Mouse (Mus musculus) forebrain, postnatal 0 days (tissue): ENCODE data around the gene Neurog3. TPM values are rescaled to one million over a fixed set of nuclear protein-coding genes. Genes with fewer than 3 reads are reported as not detected.

Experiments
- ATAC-seq: fragments of 200-750 bp; cut with Nextera tagmentation; 2 replicates; pipeline ENCODE4 v1.8.0; 2017; ENCODE audit warnings: mild to moderate bottlenecking, moderate library complexity
- DNase-seq: peaks from one replicate; pipeline ENCODE4 v3.0.0-alpha.2; 2015
- H3K27ac ChIP-seq: fragments of 300-500 bp; sonication (generic); 2 replicates; pipeline ENCODE4 v1.5.1; 2014; ENCODE audit warnings: low read depth, mild to moderate bottlenecking, antibody characterized with exemption, low read length, moderate library complexity, mixed read lengths
- H3K27me3 ChIP-seq: fragments of 300-500 bp; sonication (generic); 2 replicates; pipeline ENCODE4 v1.6.1; 2014; ENCODE audit warnings: mild to moderate bottlenecking, low read length, mixed read lengths; ENCODE audit not compliant: insufficient read depth
- H3K36me3 ChIP-seq: fragments of 300-500 bp; sonication (generic); 2 replicates; pipeline ENCODE4 v1.6.1; 2014; ENCODE audit warnings: mild to moderate bottlenecking, moderate library complexity; ENCODE audit not compliant: insufficient read depth
- H3K4me1 ChIP-seq: fragments of 300-500 bp; sonication (generic); 2 replicates; pipeline ENCODE4 v1.6.1; 2014; ENCODE audit warnings: antibody characterized with exemption; ENCODE audit not compliant: insufficient read depth
- H3K4me2 ChIP-seq: fragments of 300-500 bp; sonication (generic); 2 replicates; pipeline ENCODE4 v1.6.1; 2014; ENCODE audit warnings: low read depth, mild to moderate bottlenecking, moderate library complexity
- H3K4me3 ChIP-seq: fragments of 300-500 bp; sonication (generic); 2 replicates; pipeline ENCODE4 v1.5.1; 2014; ENCODE audit warnings: low read depth, low read length, mixed read lengths
- H3K9ac ChIP-seq: fragments of 300-500 bp; sonication (generic); 2 replicates; pipeline ENCODE4 v1.6.1; 2014; ENCODE audit warnings: mild to moderate bottlenecking
- H3K9me3 ChIP-seq: fragments of 300-500 bp; sonication (generic); 2 replicates; pipeline ENCODE4 v1.6.1; 2016; ENCODE audit warnings: low read length
- CTCF ChIP-seq: sonication (generic); IDR thresholded peaks from 2 replicates; pipeline ENCODE4 v1.5.1; 2016; ENCODE audit warnings: antibody characterized with exemption, control low read depth, low read depth
- WGBS: fragments of 180-500 bp; shearing (Covaris S2); extraction: QIAGEN DNeasy Blood & Tissue Kit; methylation state at CpG from one replicate; pipeline ENCODE4 v1.1.7; 2014; 5-methylcytosine and 5-hydroxymethylcytosine counted together
- polyA plus RNA-seq: library from polyadenylated mRNA; unstranded; fragments of >200 nt; fragmentation: Nextera tagmentation; extraction: Ambion mirVana; gene quantifications from 2 replicates; pipeline ENCODE4 v1.2.1, GENCODE M21; 2015
- total RNA-seq: library from RNA; depleted of rRNA; stranded (reverse); fragments of >200 nt; gene quantifications from 2 replicates; pipeline ENCODE4 v1.2.3, GENCODE M21; 2014

The Neurog3 gene
- total and polyA plus RNA-seq, 2 experiments from 2014 or later, result not detected

DNA sequence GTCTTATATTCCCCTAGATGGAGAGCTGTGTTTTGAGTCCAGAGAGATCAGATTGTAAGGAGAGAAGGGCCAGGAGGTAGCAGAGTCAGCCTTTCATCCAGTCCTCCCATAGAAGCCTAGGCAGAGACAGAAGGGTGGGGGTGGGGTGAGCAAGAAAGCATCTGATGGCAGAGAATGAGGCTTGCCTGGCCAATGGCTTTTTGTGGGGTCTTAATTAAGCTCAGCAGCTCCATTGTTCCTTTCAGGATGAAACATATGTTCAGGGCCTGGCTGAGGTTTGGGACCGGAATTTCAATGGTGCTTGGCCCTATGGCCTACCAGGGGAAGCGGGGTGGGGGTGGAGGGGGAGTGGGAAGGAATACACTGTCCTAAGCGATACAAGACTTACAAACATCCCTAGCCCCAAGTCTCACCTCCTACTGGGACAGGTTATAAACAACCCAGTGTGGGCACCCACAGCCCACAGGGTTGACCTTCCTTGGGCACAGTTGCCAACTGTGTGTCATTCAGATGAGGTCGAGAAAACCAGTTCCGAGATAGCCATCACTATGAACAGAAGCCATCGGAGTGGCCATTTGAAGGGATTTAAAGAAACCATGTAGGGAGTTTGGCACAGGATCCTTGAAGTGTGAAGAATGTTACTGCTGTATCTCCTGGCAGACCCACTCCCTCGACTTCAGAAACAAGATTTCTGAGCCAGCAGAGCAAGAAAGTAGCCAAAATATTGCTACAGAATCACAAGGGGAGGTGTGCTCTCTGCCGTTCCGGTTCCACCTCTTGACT lies 18.8 kb upstream of the Neurog3 start:
- ATAC-seq, result no peak
- no peaks in the 10 kb centered on the region for H3K36me3 ChIP-seq
- TF ChIP-seq CTCF, result no peak
- H3K4me3 ChIP-seq, result no peak overlapping the region
- no peak overlapping the region for H3K4me2 ChIP-seq
- no peak overlapping the region for H3K9ac ChIP-seq
- no peaks in the 10 kb centered on the region for H3K9me3 ChIP-seq
- no peaks in the 10 kb centered on the region for H3K27me3 ChIP-seq
- peaks cover 6% of the 10 kb centered on the region; the same call in 1 of the 2 replicates for H3K4me1 ChIP-seq
- H3K27ac ChIP-seq, result no peak overlapping the region
- 27% methylated on average over 9 of the region's 9 CpGs for WGBS
- no peak for DNase-seq

DNA sequence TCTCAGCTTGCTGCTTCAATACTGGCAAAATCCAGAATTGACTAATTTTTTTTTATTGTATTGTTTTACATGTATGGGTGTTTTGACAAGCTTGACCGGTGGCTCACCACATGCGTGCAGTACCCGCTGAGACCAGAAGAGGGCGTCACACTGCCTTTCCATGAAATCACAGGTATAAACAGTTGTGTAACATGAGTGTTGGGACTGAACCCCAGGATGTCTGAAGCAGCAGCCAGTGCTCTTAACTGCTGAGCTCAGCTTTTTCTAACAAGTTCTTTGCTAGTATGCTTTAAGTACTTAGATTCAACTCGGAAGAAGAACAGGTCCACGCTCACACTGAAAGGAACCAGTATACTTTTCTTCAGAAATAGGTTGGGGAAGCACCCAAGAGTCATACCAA lies 5.8 kb upstream of the Neurog3 start:
- peak; percentile 43 for TF ChIP-seq CTCF
- Histone ChIP-seq H3K36me3 (no peaks in the 10 kb centered on the region), H3K9me3 (no peaks in the 10 kb centered on the region), H3K4me3 (no peak overlapping the region), H3K4me2 (no peak overlapping the region), H3K27me3 (peaks cover 42% of the 10 kb centered on the region), H3K9ac (no peak overlapping the region), H3K4me1 (no peaks in the 10 kb centered on the region), H3K27ac (no peak overlapping the region)
- DNase-seq, result no peak
- WGBS, result 41% methylated on average over 6 of the region's 6 CpGs
- ATAC-seq, result no peak

DNA sequence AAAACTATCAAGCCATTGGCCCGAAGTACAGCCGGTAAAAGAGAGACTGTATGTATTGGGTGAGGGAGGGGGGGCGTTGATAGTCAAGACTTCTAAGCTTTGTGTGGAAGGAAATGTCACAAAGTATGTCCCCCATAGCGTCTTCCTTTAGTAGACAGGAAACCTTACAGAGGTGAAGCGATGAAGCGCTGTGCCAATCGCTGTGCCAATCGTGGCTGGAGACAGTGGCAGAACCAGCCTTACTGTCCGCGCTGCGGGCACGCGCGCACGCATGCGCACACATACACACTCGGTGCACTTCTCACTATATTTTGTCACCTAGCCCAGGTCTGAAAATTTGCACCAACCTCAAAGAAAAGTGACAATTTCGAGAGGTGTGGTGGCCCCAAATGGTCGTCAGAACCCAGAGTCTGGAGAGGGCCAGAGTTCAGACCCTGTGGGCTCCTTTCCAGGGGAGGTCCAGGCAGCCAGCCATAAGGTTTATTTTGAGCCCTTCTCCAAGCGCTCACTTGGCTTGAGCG lies 5.1 kb upstream of the Neurog3 start:
- H3K4me1 ChIP-seq, result no peaks in the 10 kb centered on the region
- ATAC-seq (no peak), DNase-seq (no peak)
- H3K4me3 ChIP-seq, result peak overlapping the region; percentile 11; the same call in 1 of the 2 replicates
- peak overlapping the region; percentile 52 for H3K4me2 ChIP-seq
- peaks cover 49% of the 10 kb centered on the region for H3K27me3 ChIP-seq
- no peak overlapping the region for H3K27ac ChIP-seq
- no peaks in the 10 kb centered on the region for H3K9me3 ChIP-seq
- no peak overlapping the region for H3K9ac ChIP-seq
- no peak for TF ChIP-seq CTCF
- no peaks in the 10 kb centered on the region for H3K36me3 ChIP-seq
- WGBS, result 38% methylated on average over 21 of the region's 21 CpGs

DNA sequence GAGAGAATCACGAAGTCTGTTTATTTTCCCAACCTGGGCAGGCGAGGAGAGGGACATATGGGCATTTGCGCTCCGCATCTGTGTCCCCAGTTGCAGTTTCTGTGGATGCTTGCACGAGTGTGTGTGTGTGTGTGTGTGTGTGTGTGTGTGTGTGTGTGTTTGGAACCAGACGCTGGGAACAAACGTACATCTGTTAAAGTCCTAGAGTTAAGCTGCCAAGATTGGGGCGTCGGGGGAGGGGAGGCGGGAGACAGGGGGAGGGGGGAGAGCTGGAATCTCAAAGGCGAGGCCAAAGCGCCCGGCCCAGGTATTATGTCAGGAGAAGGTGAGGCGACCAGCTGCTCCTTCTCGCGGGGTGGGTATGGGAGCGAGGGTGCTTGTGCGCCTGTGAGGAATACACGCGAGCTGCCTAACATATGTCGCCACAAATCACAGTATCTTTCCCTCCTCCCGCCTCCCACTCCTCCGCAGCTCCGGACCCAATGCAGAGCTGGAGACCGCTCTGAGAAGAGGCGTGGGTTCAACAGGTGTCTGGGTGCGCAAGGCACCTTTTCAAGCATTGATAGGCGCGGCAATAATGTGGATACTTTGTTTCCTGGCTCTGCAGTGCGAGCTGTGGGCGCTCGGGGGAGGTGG lies 4.5 kb upstream of the Neurog3 start:
- H3K36me3 ChIP-seq, result no peaks in the 10 kb centered on the region
- ATAC-seq (peak; percentile 68), DNase-seq (peak; percentile 56)
- H3K27ac ChIP-seq, result no peak overlapping the region
- no peak for TF ChIP-seq CTCF
- H3K9ac ChIP-seq, result no peak overlapping the region
- WGBS, result 4% methylated on average over 32 of the region's 32 CpGs
- H3K4me2 ChIP-seq, result peak overlapping the region; percentile 52
- H3K4me3 ChIP-seq, result peak overlapping the region; percentile 20
- H3K27me3 ChIP-seq, result peaks cover 55% of the 10 kb centered on the region
- H3K9me3 ChIP-seq, result no peaks in the 10 kb centered on the region
- no peaks in the 10 kb centered on the region; the same call in 1 of the 2 replicates for H3K4me1 ChIP-seq

GRCm38 (mm10) chr10:62135696-62136470 lies 3.0 kb downstream of the Neurog3 start:
- TF ChIP-seq CTCF, result no peak
- no peak overlapping the region for H3K4me3 ChIP-seq
- H3K9me3 ChIP-seq, result no peaks in the 10 kb centered on the region
- 1% methylated on average over 8 of the region's 8 CpGs for WGBS
- H3K9ac ChIP-seq, result no peak overlapping the region
- peaks cover 59% of the 10 kb centered on the region for H3K27me3 ChIP-seq
- no peak overlapping the region for H3K4me2 ChIP-seq
- no peak for ATAC-seq
- H3K27ac ChIP-seq, result no peak overlapping the region
- H3K4me1 ChIP-seq, result no peaks in the 10 kb centered on the region; the same call in 1 of the 2 replicates
- no peak for DNase-seq
- H3K36me3 ChIP-seq, result no peaks in the 10 kb centered on the region

- DNase-seq, result no peak
- no peak overlapping the region for H3K4me2 ChIP-seq
- H3K36me3 ChIP-seq, result no peaks in the 10 kb centered on the region
- no peaks in the 10 kb centered on the region for H3K9me3 ChIP-seq
- no peak overlapping the region for H3K4me3 ChIP-seq
- no peak for TF ChIP-seq CTCF
- H3K27me3 ChIP-seq, result peaks cover 46% of the 10 kb centered on the region
- no peak overlapping the region for H3K27ac ChIP-seq
- no peak for ATAC-seq
- no peak overlapping the region for H3K9ac ChIP-seq
- WGBS, result 8% methylated on average over 4 of the region's 4 CpGs
- no peaks in the 10 kb centered on the region; the same call in 1 of the 2 replicates for H3K4me1 ChIP-seq
These were observed 4.3 kb downstream of the Neurog3 start for GRCm38 (mm10) chr10:62137150-62137549.
